Mouse (Mus musculus): ENCODE results near the gene Angptl6. TPM values are rescaled to one million over a fixed set of nuclear protein-coding genes. Genes with fewer than 3 reads are reported as not detected.

Angptl6 gene
- polyA plus RNA-seq, 2 experiments, result 6.8 to 8.1 TPM

DNA sequence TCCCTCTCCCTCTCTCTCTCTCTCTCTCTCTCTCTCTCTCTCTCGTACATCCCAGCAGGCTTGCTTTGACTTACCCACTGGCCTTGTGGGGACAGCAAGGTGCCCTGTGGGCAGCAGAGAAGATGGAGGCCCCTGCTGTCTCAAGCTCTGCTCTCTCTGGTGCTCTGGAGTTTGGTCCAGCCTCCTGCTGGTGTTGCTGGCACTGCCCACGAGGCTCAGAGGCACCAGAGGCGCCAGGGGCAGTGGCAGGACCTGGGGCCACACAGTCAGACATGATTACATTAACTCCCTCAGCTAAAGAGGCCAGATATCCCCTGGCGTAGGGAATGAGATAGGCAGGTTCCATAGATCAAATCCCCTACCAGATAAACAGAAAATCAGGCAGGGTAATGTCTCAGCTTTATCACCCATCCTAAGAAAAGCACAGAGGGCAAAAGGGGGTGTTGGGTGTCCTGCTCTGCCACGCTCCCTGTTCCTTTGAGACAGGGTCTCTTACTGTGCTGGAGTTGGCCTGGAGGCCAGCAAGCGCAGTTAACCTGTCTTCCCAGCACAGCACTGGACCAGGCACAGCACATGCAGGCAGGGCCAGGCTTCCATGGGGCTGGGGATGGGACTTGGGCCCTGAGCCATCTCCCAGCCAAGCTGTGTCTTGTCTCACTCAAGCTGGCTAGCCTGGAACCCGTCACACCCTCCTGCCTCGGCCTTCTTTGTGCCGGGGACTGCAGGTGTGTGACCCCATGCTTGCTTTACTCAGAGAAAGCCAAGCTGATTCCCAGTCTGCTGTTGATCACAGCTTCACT lies 3.0 kb downstream of the Angptl6 start:
- WGBS (ENCODE audit: insufficient replicate concordance), result 57% methylated on average over 9 of the region's 9 CpGs
- Histone ChIP-seq H3K27ac (no peak overlapping the region), H3K27me3 (ENCODE audit: control insufficient read depth, insufficient read depth, low read length) (no peaks in the 10 kb centered on the region), H3K9me3 (ENCODE audit: control insufficient read depth, low read length) (no peaks in the 10 kb centered on the region), H3K4me3 (ENCODE audit: insufficient read depth in 1 of 2, low read depth in 2 of 2, low read length in 2 of 2) (no peak overlapping the region), H3K4me1 (replicated peaks; ENCODE audit: control insufficient read depth in 2 of 2, insufficient read depth in 2 of 2, low read length in 1 of 2) (peaks cover 4 to 6% of the 10 kb centered on the region in 2 experiments), H3K9ac (replicated peaks) (no peak overlapping the region), H3K4me2 (ENCODE audit: low read depth) (no peak overlapping the region), H3K36me3 (replicated peaks; ENCODE audit: control insufficient read depth, insufficient read depth, low read depth) (no peaks in the 10 kb centered on the region)
- DNase-seq (ENCODE audit: low read depth in 3 of 3, low spot score in 3 of 3), result no peak
- ATAC-seq (ENCODE audit: insufficient read depth), result no peak
- TF ChIP-seq EP300 (IDR thresholded peaks at IDR 0.05; ENCODE audit: low read depth) (no peak), CTCF (IDR thresholded peaks at IDR 0.05; ENCODE audit: low read depth) (no peak)

DNA sequence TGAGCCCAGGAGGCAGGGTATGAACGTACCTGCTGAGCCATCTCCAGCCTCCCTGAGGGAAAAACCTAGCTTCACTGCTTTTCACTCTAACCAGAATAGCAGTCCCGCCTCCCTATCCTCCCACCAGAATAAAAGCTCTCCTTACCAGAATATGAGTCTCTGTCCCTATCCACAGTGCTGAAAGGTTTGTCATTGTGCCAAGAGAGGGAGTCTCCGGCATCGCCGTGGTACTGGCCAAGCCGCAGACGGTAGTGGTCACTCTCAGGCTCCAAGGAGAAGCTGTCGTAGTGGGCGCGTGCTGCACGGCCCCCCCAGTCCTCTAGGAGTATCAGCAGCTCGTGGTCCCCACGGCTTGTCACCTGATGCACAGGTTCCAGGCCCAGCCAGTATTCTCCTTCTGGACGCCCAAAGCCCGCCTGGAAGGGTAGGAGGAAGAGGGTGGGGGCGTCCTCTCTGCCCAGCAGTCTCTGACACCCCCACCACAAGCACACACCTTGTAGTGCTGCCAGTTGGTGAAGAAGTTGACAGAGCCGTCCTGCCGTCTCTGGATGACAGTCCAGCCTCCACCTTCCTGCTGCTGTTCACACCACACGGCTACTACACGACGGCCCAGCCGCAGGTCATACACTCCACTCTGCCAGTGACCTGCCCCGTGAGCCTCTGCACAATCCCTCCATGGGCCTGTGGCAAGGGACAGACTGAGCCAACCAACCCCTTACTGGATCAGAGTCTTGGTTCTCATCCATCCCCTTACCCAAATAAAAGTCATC lies 4.3 kb downstream of the Angptl6 start:
- no peaks in the 10 kb centered on the region for H3K9me3 ChIP-seq (ENCODE audit: control insufficient read depth, low read length)
- H3K9ac ChIP-seq (replicated peaks), result no peak overlapping the region
- H3K27me3 ChIP-seq (ENCODE audit: control insufficient read depth, insufficient read depth, low read length), result no peaks in the 10 kb centered on the region
- no peak overlapping the region for H3K4me2 ChIP-seq (ENCODE audit: low read depth)
- ATAC-seq (ENCODE audit: insufficient read depth), result no peak
- no peak for TF ChIP-seq CTCF (IDR thresholded peaks at IDR 0.05; ENCODE audit: low read depth)
- H3K4me3 ChIP-seq (ENCODE audit: insufficient read depth in 1 of 2, low read depth in 2 of 2, low read length in 2 of 2), result no peak overlapping the region
- no peaks in the 10 kb centered on the region for H3K36me3 ChIP-seq (replicated peaks; ENCODE audit: control insufficient read depth, insufficient read depth, low read depth)
- peaks cover 4 to 6% of the 10 kb centered on the region in 2 experiments for H3K4me1 ChIP-seq (replicated peaks; ENCODE audit: control insufficient read depth in 2 of 2, insufficient read depth in 2 of 2, low read length in 1 of 2)
- 63% methylated on average over 23 of the region's 23 CpGs for WGBS (ENCODE audit: insufficient replicate concordance)
- no peak for DNase-seq (ENCODE audit: low read depth in 3 of 3, low spot score in 3 of 3)
- H3K27ac ChIP-seq, result no peak overlapping the region

DNA sequence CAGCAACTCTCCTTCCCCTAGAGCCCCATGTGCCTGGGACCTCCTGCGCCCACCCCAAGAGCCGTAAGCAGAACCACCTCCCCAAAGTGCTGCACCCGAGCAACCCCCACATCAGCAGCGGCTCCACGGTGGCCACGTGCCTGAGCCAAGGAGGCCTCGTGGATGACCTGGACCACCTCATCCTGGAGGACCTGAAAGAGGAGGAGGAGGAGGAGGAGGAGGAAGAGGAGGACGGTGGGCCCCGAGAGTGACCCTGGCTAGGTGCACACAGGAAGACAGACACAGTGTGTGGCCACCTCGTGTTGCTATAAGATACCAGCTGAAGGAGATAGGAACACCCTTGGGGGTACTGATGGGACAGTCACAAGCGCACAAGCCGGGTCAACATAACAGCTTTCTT lies 6.0 kb downstream of the Angptl6 start:
- H3K27me3 ChIP-seq (ENCODE audit: control insufficient read depth, insufficient read depth, low read length), result peaks cover 8% of the 10 kb centered on the region
- no peak overlapping the region for H3K4me2 ChIP-seq (ENCODE audit: low read depth)
- no peaks in the 10 kb centered on the region for H3K36me3 ChIP-seq (replicated peaks; ENCODE audit: control insufficient read depth, insufficient read depth, low read depth)
- H3K9ac ChIP-seq (replicated peaks), result no peak overlapping the region
- peaks cover 0 to 4% of the 10 kb centered on the region in 2 experiments; a peak in 3 of 4 replicates for H3K4me1 ChIP-seq (replicated peaks; ENCODE audit: control insufficient read depth in 2 of 2, insufficient read depth in 2 of 2, low read length in 1 of 2)
- no peaks in the 10 kb centered on the region for H3K9me3 ChIP-seq (ENCODE audit: control insufficient read depth, low read length)
- 77% methylated on average over 12 of the region's 12 CpGs for WGBS (ENCODE audit: insufficient replicate concordance)
- no peak overlapping the region for H3K27ac ChIP-seq
- TF ChIP-seq CTCF (IDR thresholded peaks at IDR 0.05; ENCODE audit: low read depth) (no peak), EP300 (IDR thresholded peaks at IDR 0.05; ENCODE audit: low read depth) (no peak)
- no peak for ATAC-seq (ENCODE audit: insufficient read depth)
- no peak overlapping the region for H3K4me3 ChIP-seq (ENCODE audit: insufficient read depth in 1 of 2, low read depth in 2 of 2, low read length in 2 of 2)
- no peak for DNase-seq (ENCODE audit: low read depth in 3 of 3, low spot score in 3 of 3)

DNA sequence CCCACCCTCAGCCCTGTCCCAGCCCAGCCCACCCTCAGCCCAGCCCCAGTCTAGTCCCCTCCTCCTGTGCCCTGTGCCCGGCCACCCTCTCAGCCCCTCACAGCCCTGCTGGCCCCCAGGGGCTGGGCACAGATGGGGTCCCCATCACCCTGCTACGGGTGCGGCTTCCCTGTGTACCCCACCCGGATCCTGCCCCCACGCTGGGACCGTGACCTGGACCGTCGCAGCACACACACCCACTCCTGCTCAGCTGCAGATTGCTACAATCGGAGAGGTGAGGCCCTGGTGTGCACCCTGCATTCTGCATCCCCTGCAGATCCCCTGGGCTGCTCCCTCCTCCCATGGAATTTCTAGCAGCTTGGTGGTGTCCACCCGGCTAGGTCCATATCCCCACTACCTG lies 6.5 kb downstream of the Angptl6 start:
- no peak overlapping the region for H3K9ac ChIP-seq (replicated peaks)
- 76% methylated on average over 10 of the region's 10 CpGs for WGBS (ENCODE audit: insufficient replicate concordance)
- peaks cover 0 to 6% of the 10 kb centered on the region in 2 experiments; a peak in 3 of 4 replicates for H3K4me1 ChIP-seq (replicated peaks; ENCODE audit: control insufficient read depth in 2 of 2, insufficient read depth in 2 of 2, low read length in 1 of 2)
- no peak overlapping the region for H3K27ac ChIP-seq
- ATAC-seq (ENCODE audit: insufficient read depth), result no peak
- no peaks in the 10 kb centered on the region for H3K9me3 ChIP-seq (ENCODE audit: control insufficient read depth, low read length)
- no peak overlapping the region for H3K4me3 ChIP-seq (ENCODE audit: insufficient read depth in 1 of 2, low read depth in 2 of 2, low read length in 2 of 2)
- H3K27me3 ChIP-seq (ENCODE audit: control insufficient read depth, insufficient read depth, low read length), result peaks cover 11% of the 10 kb centered on the region
- TF ChIP-seq EP300 (IDR thresholded peaks at IDR 0.05; ENCODE audit: low read depth) (no peak), CTCF (IDR thresholded peaks at IDR 0.05; ENCODE audit: low read depth) (no peak)
- no peaks in the 10 kb centered on the region for H3K36me3 ChIP-seq (replicated peaks; ENCODE audit: control insufficient read depth, insufficient read depth, low read depth)
- DNase-seq (ENCODE audit: low read depth in 3 of 3, low spot score in 3 of 3), result no peak
- no peak overlapping the region for H3K4me2 ChIP-seq (ENCODE audit: low read depth)
